Mouse (Mus musculus): Measurements from ENCODE around the gene Trmt11.
"Not testable (repeated sequence)": the region's sequence is repeated elsewhere in the genome, so short reads cannot be mapped to it uniquely, and the experiment has no call there.

The Trmt11 gene

DNA sequence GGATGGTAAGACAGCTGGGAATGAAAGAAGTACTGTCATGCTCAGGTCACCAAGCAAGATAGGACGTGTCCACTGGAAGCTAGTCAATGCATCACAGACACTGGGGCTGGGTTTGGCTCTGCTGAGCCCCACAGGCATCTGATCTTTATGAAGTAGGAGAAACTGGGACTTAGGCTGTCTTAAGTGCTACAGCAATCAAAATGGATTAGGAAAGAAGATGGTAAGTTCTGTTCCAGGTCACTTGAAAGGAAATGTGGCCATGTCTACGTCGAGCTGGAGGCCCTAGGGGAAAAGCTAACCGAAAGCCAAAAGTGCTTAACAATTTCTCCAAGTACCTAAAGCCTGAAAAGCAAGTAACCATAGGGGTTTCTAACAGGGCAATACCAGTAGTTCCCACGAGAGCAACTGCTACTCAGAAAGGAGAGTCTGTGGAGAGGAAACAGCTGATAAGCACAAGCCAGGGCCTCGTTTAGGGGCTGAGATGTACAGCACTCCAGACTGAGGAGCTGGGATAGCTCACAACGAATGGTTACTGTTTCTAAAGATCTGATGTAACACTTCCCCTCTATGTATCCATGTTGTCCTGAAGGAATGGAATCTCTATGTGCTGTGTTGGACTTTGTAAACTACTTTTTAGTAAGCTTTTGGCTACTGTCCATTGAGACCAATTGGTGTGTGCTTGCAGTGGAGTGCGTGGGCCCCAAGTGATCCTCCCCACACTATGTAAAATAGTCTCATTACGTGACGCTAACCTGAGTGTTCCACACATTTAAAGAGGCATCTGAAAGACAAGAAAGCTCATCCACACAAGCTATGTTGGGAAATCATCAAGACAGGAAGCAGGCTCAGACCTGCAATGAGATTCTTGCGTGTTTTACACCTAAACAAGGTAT lies 44.6 kb downstream of the Trmt11 start:
- CTCF ChIA-PET = no interaction called here

DNA sequence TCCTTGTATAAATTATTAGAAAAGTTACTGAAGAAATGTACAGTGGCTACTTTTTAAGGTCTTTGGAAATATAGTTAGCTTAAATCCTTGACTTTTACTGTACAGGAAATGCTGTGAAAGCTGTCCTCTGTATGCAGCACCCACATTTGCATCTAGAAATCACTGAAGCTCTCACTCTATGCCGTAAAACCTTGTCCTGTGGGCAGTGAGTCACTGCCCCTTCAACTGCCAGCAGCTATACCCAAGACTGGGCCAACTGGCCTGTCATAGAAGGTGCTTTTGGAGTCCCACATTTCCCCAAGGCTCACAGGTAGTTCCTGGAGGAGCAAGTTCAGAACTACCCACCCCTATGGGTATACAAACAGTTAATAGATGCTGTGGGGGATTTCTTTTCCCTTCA lies 48.2 kb downstream of the Trmt11 start:
- CTCF ChIA-PET = interaction anchor here (0.6 kb wide), 1 partner anchor 803 kb away, joined by 4 read pairs; no protein-coding TSS in a partner anchor

DNA sequence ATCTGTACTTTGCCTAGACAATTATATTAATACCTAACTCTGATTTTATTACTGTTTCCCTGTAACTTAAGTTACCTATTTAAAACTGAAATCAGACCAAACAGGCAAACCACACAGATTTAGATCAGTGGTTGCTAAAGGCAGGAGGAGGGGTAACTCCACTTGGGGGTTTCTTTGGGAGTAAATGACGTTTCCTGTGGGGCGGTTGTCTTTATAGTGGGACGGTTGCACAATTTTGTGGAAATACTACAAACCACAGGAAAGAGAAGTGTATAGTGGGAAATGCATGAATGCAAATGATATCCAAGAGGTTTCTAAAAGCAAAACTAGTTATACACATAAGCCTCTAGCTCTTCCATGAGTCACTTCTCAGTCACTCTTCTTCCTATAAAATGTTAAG lies 50.6 kb downstream of the Trmt11 start:
- CTCF ChIA-PET = no interaction called here

DNA sequence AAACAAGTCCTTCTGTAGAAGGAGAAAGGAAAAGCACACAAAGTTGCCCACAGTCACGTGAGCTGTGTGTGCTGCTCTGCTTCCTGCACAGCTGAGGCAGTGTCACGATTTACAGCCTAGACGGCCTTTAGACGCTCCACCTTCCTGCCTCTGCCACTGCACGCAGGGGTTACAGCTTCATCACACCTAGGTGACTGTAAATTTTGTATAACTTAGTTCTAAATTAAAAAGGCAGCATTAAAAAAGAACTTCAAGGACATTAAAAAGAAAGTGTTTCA lies 62.1 kb downstream of the Trmt11 start:
- CTCF ChIA-PET = no interaction called here

- CTCF ChIA-PET = no interaction called here
Measured at GRCm38 (mm10) chr10:30537734-30538537, 62.6 kb downstream of the Trmt11 start.

DNA sequence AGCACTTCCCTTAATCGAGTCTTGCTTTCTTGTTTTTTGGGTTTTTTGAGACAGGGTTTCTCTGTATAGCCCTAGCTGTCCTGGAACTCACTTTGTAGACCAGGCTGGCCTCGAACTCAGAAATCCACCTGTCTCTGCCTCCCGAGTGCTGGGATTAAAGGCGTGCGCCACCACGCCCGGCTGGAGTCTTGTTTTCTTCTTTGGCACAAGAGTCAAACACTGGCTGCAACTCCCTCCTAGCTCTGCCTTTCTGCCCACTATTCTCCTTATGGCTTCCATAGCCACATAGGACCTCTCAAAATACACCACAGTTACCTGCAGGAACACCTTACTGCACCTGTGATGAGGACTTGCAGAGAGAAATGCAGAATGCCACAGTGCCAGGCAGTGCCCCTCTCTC lies 64.6 kb downstream of the Trmt11 start:
- CTCF ChIA-PET = not testable (repeated sequence)

GRCm38 (mm10) chr10:30527122-30527521 lies 73.4 kb downstream of the Trmt11 start:
- CTCF ChIA-PET = no interaction called here

GRCm38 (mm10) chr10:30521727-30522126 lies 78.8 kb downstream of the Trmt11 start:
- CTCF ChIA-PET = no interaction called here

DNA sequence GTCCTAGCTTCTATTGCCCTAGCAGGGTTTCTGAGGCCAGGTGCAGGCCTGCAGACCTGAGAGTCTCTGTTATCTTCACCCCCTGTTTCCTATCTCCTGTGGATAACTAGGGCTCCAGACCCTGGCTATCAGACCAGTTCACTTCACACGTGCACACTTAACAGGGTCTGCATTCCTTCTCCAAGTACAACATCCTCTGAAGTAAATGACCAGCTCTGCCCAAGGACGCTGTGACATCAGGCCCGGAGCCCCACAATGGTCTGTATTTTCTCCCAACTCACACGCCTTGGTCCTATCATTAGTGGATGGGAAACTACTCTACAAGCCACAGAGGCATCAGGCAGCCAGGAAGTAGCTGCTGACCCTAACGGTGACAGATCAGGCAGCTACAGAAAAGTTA lies 81.4 kb downstream of the Trmt11 start:
- CTCF ChIA-PET = no interaction called here

GRCm38 (mm10) chr10:30517224-30517623 lies 83.3 kb downstream of the Trmt11 start:
- CTCF ChIA-PET = no interaction called here

- CTCF ChIA-PET = no interaction called here
Measured at GRCm38 (mm10) chr10:30516771-30517170, 83.8 kb downstream of the Trmt11 start.

- CTCF ChIA-PET = no interaction called here
Measured at GRCm38 (mm10) chr10:30504736-30505135, 95.8 kb downstream of the Trmt11 start.

DNA sequence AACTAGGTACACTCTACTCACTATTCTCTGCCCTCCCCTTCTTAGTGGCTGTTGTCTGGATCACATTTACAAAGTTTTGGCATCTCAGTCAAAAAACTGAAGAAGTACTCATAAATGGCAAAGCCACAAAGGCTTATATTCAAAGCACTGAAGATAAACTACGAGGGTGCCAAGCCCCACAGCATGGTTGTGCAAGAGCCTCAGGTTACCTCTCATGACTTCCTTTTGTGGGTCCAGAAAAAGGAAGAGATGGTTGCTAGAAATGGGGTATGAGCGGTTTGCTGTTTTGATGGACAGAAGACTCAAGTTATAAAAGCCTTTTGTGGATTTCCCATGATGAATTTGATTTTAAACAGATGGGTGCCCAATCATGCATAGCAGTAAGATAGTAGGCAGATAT lies 97.4 kb downstream of the Trmt11 start:
- CTCF ChIA-PET = no interaction called here

DNA sequence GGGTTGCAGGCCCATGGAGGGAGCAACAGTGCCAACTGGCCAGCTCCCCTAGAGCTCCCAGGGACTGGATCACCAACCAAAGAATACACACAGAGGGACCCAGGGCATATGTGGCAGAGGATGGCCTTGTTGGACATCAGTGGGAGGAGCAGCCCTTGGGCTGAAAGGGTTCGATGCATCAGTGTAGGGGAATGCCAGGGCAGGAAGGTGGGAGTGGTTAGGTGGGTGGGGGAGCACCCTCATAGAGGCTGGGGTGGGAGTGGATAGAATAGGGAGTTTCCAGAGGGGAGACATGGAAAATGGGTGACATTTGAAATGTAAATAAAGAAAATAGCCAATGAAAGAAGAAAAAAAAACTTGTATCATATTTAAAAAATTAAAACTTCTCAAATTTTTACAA lies 97.8 kb downstream of the Trmt11 start:
- CTCF ChIA-PET = no interaction called here

- CTCF ChIA-PET = not testable (repeated sequence)
Measured at GRCm38 (mm10) chr10:30498223-30498622, 102.3 kb downstream of the Trmt11 start.

Measured in spleen, embryonic (tissue).